Mouse (Mus musculus) megakaryocyte, adult 5-6 weeks (primary cell): ENCODE measurements around the gene Gucy1b1. TPM values are rescaled to one million over a fixed set of nuclear protein-coding genes. Genes with fewer than 3 reads are reported as not detected.
A peak's percentile ranks its signal among the peaks of the same experiment; 100 is the strongest.

Experiments used
- ATAC-seq: 2 replicates; pipeline ENCODE4 v1.8.0; 2016; ENCODE audit warnings: mild to moderate bottlenecking, inconsistent platforms; ENCODE audit not compliant: poor library complexity, severe bottlenecking
- total RNA-seq, 2 experiments: library from RNA; stranded (forward) in 1 of 2; stranded (reverse) in 1 of 2; fragments of 153-499, 151-499 nt in 1 of 2; fragments of 221-1000, 200-1000 nt in 1 of 2; gene quantifications; 2 replicates each; pipeline versions ENCODE4 v1.2.3 to v1.2.4; 2015 to 2017

The Gucy1b1 gene
- not detected in 2 replicates for total RNA-seq (2015)
- not detected in 2 replicates for total RNA-seq (2017)

- ATAC-seq = peak; percentile 18; the same call in 1 of the 2 replicates
Measured at GRCm38 (mm10) chr3:82074201-82074851, at the start of gene Gucy1b1. Gene Gucy1b1, minus strand, starts transcription at chr3:82074689.

DNA sequence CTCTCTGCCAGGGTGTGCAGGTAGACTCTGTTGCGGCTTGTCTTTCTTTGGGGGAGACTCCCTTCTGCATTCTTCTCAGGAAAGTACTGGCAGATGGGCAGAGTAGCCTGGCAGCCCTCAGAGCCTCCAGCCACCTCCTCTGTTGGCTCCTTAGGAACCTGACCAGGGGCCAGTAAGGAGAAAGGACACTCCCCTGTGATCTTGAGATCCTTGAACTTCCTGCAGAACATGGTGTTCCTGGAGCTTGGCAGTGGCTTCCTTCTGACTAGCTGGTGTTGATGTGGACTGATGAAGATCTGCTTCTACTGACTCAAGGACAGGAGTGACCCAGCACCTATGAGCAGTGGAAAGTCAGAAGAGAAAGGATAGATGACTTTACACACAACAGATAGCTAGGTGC, 44.4 kb upstream of the Gucy1b1 start:
- ATAC-seq = no peak

DNA sequence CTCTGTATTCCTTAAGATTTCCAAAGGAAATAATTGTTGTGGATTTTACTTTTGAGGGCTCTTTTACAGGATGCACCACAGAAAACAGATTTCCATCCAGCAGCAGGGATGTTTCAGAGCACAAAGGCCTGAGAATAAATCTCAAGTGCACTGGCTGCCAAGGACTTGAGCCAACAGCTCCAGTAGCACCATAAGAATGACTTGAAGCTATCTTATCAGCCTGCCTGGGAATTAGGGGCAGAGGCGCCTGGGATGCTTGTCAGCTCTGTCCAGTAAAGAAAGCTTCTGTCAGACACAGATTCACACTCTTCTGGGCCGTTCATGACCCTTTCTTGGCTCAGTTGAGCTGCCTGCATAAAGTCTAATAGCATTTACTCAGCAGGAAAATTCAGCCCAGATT, 38.0 kb upstream of the Gucy1b1 start:
- no peak for ATAC-seq

- no peak for ATAC-seq
Measured at GRCm38 (mm10) chr3:82111986-82112385, 37.5 kb upstream of the Gucy1b1 start.

GRCm38 (mm10) chr3:82108951-82109350, 34.5 kb upstream of the Gucy1b1 start:
- ATAC-seq = no peak

- ATAC-seq = no peak
Measured at GRCm38 (mm10) chr3:82104229-82104628, 29.7 kb upstream of the Gucy1b1 start.

- no peak for ATAC-seq
Measured at GRCm38 (mm10) chr3:82099127-82099526, 24.6 kb upstream of the Gucy1b1 start.

DNA sequence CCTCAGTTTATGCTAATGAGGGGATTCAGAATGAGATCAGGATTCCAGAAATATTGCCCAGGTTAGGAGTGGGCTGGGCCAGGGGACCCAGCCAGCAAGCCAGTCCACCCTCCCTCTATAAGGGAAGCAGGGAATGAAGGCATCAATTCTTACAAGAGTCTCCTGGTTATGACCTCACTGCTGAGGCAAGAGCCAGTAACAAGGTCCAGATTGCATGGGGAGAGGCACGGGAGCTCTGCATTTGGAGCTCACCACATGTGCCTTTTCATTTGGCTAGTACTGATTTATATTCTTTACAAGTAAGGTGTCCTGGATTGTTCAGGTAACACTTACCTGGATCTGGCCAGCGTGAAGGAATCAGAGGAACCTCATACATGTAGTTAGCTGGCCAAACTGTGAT, 22.3 kb upstream of the Gucy1b1 start:
- no peak for ATAC-seq

- ATAC-seq = no peak
Measured at GRCm38 (mm10) chr3:82073741-82074181, 728 bp downstream of the Gucy1b1 start.

DNA sequence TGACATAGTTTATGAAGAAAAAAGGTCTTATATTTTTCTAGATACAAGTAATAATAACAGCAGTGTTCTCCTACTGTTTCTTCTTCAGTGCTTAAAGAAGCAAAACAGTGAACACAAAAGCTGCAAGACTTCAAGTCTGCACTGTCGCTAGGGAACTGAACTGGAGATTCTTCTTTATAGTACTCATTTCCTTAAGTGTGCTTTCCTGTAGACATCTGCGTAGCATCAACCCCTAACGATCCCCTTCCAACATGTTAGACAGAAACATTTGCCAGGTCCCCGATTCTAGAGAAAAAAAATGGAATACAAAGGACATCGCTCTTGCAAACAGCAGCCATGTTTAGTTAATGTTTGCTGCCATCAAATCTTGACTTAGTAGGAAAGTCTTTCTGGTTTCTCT, 6.7 kb downstream of the Gucy1b1 start:
- ATAC-seq = no peak

GRCm38 (mm10) chr3:82061402-82062180, 12.9 kb downstream of the Gucy1b1 start:
- no peak for ATAC-seq

DNA sequence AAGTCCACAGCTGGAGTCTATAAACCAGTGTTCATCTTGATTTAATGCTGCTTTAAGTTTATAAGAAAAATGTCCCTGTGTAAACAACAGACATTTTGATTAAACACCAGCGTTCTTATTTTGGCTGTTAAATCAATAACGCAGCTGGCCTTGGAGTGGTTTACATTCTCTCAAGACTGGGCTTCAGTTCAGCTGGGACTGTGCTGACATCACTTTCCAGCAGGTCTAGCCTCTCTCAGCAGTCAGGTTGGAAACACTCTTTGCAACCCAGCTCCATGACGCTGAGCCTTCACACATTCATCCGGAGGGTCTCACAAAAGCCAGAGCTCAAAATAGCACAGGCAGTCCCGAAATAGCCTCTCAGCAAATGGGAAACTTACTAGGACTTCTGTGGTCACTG, 17.3 kb downstream of the Gucy1b1 start:
- no peak for ATAC-seq

DNA sequence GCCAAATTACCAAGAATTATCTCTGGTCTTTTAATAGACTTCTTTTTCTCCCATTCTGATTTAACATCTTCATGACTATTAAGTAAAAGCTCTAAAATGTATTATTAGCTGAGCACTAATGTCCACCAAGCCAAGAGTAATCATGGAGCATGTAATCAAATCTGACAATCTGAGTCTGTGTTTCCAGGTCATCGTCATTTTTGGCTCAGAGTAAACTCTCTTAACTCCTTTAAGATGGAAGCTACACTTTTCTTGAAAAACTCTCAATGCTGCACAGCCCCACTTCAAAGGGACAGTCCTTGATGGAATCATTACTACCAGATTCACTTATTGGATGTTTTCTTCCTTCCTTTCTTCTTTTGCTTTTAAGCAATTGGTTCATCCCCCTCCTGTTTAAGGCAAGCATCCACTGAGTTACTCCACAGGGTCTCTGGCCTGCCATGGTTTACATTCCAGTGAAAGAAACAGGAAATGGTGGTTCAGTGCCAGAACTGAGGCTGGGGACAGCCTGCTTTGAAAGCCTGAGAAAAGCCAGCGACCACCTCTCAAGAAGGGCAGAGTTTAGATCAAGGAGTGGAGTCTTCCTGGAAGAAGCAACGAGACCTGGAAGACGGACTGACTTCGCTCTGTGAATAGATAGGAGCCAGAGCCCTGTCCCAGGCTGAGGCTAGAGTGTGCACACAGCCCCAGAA, 20.1 kb downstream of the Gucy1b1 start:
- no peak for ATAC-seq

- ATAC-seq = no peak
Measured at GRCm38 (mm10) chr3:82052029-82052428, 22.5 kb downstream of the Gucy1b1 start.

GRCm38 (mm10) chr3:82051468-82051867, 23.0 kb downstream of the Gucy1b1 start:
- ATAC-seq = no peak

DNA sequence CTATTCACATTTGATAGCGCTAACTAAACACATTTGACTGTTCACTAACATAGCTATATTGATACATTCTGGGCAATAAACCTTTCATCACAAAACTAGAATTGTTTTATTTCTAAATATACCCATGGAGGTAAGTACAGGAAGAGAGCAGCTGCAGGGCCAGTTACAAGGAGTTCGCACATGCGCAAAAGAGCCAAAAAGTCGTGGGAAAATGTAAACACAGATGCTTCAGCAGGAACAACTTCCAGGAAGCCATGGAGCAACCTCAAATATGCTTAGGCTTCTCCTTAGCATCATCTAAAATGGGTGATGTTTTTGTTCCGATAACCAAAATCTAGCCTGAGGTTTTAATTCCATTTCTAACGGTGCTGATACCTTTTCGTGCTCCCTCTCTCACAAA, 25.8 kb downstream of the Gucy1b1 start:
- no peak for ATAC-seq

DNA sequence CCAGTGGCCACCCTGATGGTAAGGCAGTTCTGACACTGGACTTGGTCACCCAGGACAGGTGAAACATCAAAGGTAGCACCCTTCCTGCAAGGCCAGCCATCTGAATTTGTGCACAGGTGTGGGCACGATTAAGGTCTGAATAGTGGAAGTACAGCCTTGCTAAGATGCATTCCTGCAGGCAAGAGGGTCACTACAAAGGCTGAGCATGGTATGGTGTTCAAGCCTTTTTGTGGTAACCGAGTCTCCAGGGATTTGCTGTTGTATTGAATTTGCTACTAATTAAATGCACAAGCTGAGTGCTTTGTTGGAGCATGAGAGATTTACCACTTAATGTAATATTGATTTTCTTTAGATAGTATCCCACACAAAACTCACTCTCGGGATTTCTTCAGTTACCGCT, 26.4 kb downstream of the Gucy1b1 start:
- no peak for ATAC-seq

- ATAC-seq = no peak
Measured at GRCm38 (mm10) chr3:82047100-82047753, 27.3 kb downstream of the Gucy1b1 start.

- no peak for ATAC-seq
Measured at GRCm38 (mm10) chr3:82046087-82046486, 28.4 kb downstream of the Gucy1b1 start.

DNA sequence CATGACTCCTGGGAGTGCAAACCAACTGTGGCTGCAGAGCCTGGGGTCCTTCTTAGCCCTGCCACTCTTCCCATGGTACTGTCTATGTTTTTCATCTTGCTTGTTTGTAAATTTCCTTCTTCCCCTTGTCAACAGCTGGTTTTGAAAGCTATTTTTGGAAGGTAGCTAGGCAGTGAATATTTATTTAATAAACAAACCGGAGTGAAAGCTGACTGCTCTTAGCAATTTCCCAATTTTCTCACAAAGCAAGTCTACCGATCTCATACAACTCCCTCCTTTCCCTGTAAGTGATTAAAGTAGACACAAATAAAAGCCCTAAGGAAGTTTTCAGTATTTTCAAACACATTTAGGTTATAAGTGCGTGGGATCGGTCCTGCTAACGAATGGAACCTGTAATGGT, 29.6 kb downstream of the Gucy1b1 start:
- no peak for ATAC-seq

DNA sequence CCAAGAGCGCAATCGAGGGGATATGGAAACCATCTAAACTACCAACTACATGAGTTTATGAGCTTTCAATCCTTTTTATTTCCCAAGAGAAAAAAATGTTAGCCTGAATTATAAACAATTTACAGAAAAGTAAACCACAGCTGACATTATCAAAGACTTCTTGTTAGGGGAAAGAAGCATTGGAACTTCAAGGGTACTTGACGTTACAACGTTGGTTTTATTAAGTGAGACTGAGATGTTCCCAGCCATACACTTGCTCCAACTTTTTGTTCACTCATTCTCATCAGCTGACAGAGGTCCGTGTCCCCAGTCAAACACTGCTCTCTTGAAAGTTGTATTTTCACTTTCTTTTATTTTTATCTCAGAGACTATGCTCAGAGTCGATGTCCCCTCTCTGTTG, 30.8 kb downstream of the Gucy1b1 start:
- ATAC-seq = no peak
